ENCODE assay signal across 21 mouse cellular contexts in genomic region chr16:90180975-90181374, GRCm38 (mm10).
"Had no signal": no experiment of that assay in that cellular context is flagged by ENCODE, and none has a peak within 500 bp of the region (broad histone marks: within the 10 kb centered on the region; RNA-seq: fewer than 3 reads in every experiment).

No protein-coding gene starts in this region.

- H3K27ac ChIP-seq: kidney, postnatal 0 days; layer of hippocampus, adult 2 months; limb, embryonic 10.5 days; limb, embryonic 13.5 days; liver, embryonic 12.5 days; liver, embryonic 15.5 days; lung, embryonic 15.5 days; midbrain, embryonic 10.5 days; midbrain, embryonic 13.5 days had no signal

- H3K36me3 ChIP-seq: limb, embryonic 10.5 days; limb, embryonic 13.5 days; liver, embryonic 12.5 days; liver, embryonic 15.5 days; lung, embryonic 15.5 days; midbrain, embryonic 10.5 days; midbrain, embryonic 13.5 days; stomach, embryonic 15.5 days had no signal

- H3K9ac ChIP-seq: limb, embryonic 13.5 days; liver, embryonic 12.5 days; liver, embryonic 15.5 days; lung, embryonic 15.5 days; midbrain, embryonic 13.5 days; stomach, embryonic 15.5 days had no signal

- H3K27me3 ChIP-seq: limb, embryonic 13.5 days; liver, embryonic 15.5 days; lung, embryonic 15.5 days; midbrain, embryonic 13.5 days; stomach, embryonic 15.5 days had no signal

- H3K4me1 ChIP-seq: limb, embryonic 10.5 days; limb, embryonic 13.5 days had no signal

- H3K9me3 ChIP-seq: limb, embryonic 10.5 days; limb, embryonic 13.5 days; liver, embryonic 12.5 days; liver, embryonic 15.5 days; lung, embryonic 15.5 days; megakaryocyte, embryonic 14.5 days; midbrain, embryonic 10.5 days; midbrain, embryonic 13.5 days; stomach, embryonic 15.5 days had no signal

- DNase-seq: kidney, adult 9 months; layer of hippocampus, adult 9-11 months; liver; right cerebral cortex, postnatal 4 days; spleen, adult 18-20 months; thymus, adult 2 months; thymus, postnatal 14 days; thymus, postnatal 4 days had no signal

- ATAC-seq: liver, embryonic 12.5 days; midbrain, embryonic 13.5 days; midbrain, embryonic 16.5 days had no signal

- H3K4me2 ChIP-seq: limb, embryonic 13.5 days; liver, embryonic 12.5 days; liver, embryonic 15.5 days; lung, embryonic 15.5 days; midbrain, embryonic 13.5 days; stomach, embryonic 15.5 days had no signal

- H3K4me3 ChIP-seq: layer of hippocampus, adult 2 months; limb, embryonic 10.5 days; limb, embryonic 13.5 days; liver, embryonic 12.5 days; liver, embryonic 15.5 days; lung, embryonic 15.5 days; midbrain, embryonic 10.5 days; midbrain, embryonic 13.5 days; myocyte; stomach, embryonic 15.5 days had no signal
